Mouse (Mus musculus): ENCODE measurements around the gene Kmt2d.

- no peak for TF ChIP-seq EP300 (optimal IDR thresholded peaks at IDR 0.05)
- TF ChIP-seq CTCF (IDR thresholded peaks at IDR 0.05; ENCODE audit: low read depth): no peak
Measured at GRCm38 (mm10) chr15:98868346-98869063, 2.5 kb downstream of the Kmt2d start.
